Mouse (Mus musculus) heart, postnatal 0 days (tissue): Measurements from ENCODE around the gene P4ha3. TPM values are rescaled to one million over a fixed set of nuclear protein-coding genes. Genes with fewer than 3 reads are reported as not detected.
A peak's percentile ranks its signal among the peaks of the same experiment; 100 is the strongest.

ENCODE experiments used
- ATAC-seq: fragments of 200-750 bp; cut with Nextera tagmentation; 2 replicates; pipeline ENCODE4 v1.8.0; 2017; ENCODE audit warnings: low read depth, moderate number of reproducible peaks, moderate library complexity; ENCODE audit not compliant: insufficient read depth
- DNase-seq: peaks from one replicate; pipeline ENCODE4 v3.0.0-alpha.2; 2016; ENCODE audit warnings: low spot score
- H3K27ac ChIP-seq: fragments of 300-500 bp; sonication (generic); 2 replicates; pipeline ENCODE4 v1.5.1; 2014; ENCODE audit warnings: low read depth, mild to moderate bottlenecking
- H3K27me3 ChIP-seq: fragments of 300-500 bp; sonication (generic); 2 replicates; pipeline ENCODE4 v1.6.1; 2014; ENCODE audit warnings: low read length, mixed read lengths; ENCODE audit not compliant: control insufficient read depth, insufficient read depth
- H3K36me3 ChIP-seq: fragments of 300-500 bp; sonication (generic); replicated peaks from 2 replicates; pipeline ENCODE4 v1.6.1; 2014; ENCODE audit warnings: low read length, mixed read lengths; ENCODE audit not compliant: control insufficient read depth, insufficient read depth
- H3K4me1 ChIP-seq: fragments of 300-500 bp; sonication (generic); 2 replicates; pipeline ENCODE4 v1.6.1; 2014; ENCODE audit warnings: antibody characterized with exemption; ENCODE audit not compliant: control insufficient read depth, insufficient read depth
- H3K4me2 ChIP-seq: fragments of 300-500 bp; sonication (generic); 2 replicates; pipeline ENCODE4 v1.6.1; 2014; ENCODE audit warnings: low read depth, mild to moderate bottlenecking, low read length, moderate library complexity
- H3K4me3 ChIP-seq: fragments of 300-500 bp; sonication (generic); 2 replicates; pipeline ENCODE4 v1.5.1; 2014; ENCODE audit warnings: low read depth, low read length
- H3K9ac ChIP-seq: fragments of 300-500 bp; sonication (generic); replicated peaks from 2 replicates; pipeline ENCODE4 v1.6.1; 2014; ENCODE audit warnings: low read depth, low read length, mixed read lengths
- H3K9me3 ChIP-seq: fragments of 300-500 bp; sonication (generic); replicated peaks from 2 replicates; pipeline ENCODE4 v1.6.1; 2016; ENCODE audit warnings: low read length; ENCODE audit not compliant: control insufficient read depth
- CTCF ChIP-seq: IDR thresholded peaks from 2 replicates; pipeline ENCODE4 v1.5.1; 2016; ENCODE audit warnings: antibody characterized with exemption, control low read depth, low read depth
- EP300 ChIP-seq: IDR thresholded peaks from 2 replicates; pipeline ENCODE4 v1.6.1; 2016; ENCODE audit warnings: antibody characterized with exemption, low read depth
- WGBS: fragments of 180-500 bp; shearing (Covaris S2); extraction: QIAGEN DNeasy Blood & Tissue Kit; methylation state at CpG from one replicate; pipeline ENCODE4 v1.1.7; 2014; 5-methylcytosine and 5-hydroxymethylcytosine counted together
- polyA plus RNA-seq: library from polyadenylated mRNA; unstranded; fragments of >200 nt; fragmentation: Nextera tagmentation; extraction: Ambion mirVana; gene quantifications from 2 replicates; pipeline ENCODE4 v1.2.1, GENCODE M21; 2015
- total RNA-seq: library from RNA; depleted of rRNA; stranded (reverse); fragments of >200 nt; gene quantifications from 2 replicates; pipeline ENCODE4 v1.2.3, GENCODE M21; 2014; ENCODE audit warnings: low replicate concordance

P4ha3 gene
- total and polyA plus RNA-seq, 2 experiments from 2014 or later = 1.8 to 5.5 TPM

- no peak overlapping the region for H3K4me2 ChIP-seq
- H3K27ac ChIP-seq = no peak overlapping the region
- H3K9me3 ChIP-seq = no peaks in the 10 kb centered on the region
- H3K4me1 ChIP-seq = no peaks in the 10 kb centered on the region
- H3K9ac ChIP-seq = no peak overlapping the region
- 0% methylated on average over 1 of the region's 1 CpGs for WGBS
- H3K27me3 ChIP-seq = 0 out of 2 replicates have a peak, but pooled peaks cover 5% of the 10 kb centered on the region
- H3K36me3 ChIP-seq = no peaks in the 10 kb centered on the region
- DNase-seq (peak; percentile 74), ATAC-seq (no peak)
- TF ChIP-seq EP300 (no peak), CTCF (peak; percentile 91)
- H3K4me3 ChIP-seq = no peak overlapping the region
These were observed 5.5 kb upstream of the P4ha3 start for GRCm38 (mm10) chr7:100279803-100280202.

GRCm38 (mm10) chr7:100281596-100281995 lies 3.7 kb upstream of the P4ha3 start:
- no peak overlapping the region for H3K9ac ChIP-seq
- 57% methylated on average over 3 of the region's 3 CpGs for WGBS

GRCm38 (mm10) chr7:100283298-100283697 lies 2.0 kb upstream of the P4ha3 start:
- no peak overlapping the region for H3K27ac ChIP-seq
- ATAC-seq (no peak), DNase-seq (no peak)
- H3K4me1 ChIP-seq = 0 out of 2 replicates have a peak, but pooled peaks cover 8% of the 10 kb centered on the region
- no peak for TF ChIP-seq CTCF
- TF ChIP-seq EP300 = no peak
- H3K4me3 ChIP-seq = no peak overlapping the region
- H3K4me2 ChIP-seq = no peak overlapping the region
- 69% methylated on average over 3 of the region's 3 CpGs for WGBS
- H3K36me3 ChIP-seq = no peaks in the 10 kb centered on the region
- H3K9me3 ChIP-seq = no peaks in the 10 kb centered on the region
- 0 out of 2 replicates have a peak, but pooled peaks cover 6% of the 10 kb centered on the region for H3K27me3 ChIP-seq
- H3K9ac ChIP-seq = no peak overlapping the region

More at GRCm38 (mm10) chr7:100281596-100281995, 3.7 kb upstream of the P4ha3 start:
- no peaks in the 10 kb centered on the region for H3K9me3 ChIP-seq
- H3K36me3 ChIP-seq = no peaks in the 10 kb centered on the region
- DNase-seq (no peak), ATAC-seq (no peak)
- H3K4me1 ChIP-seq = 0 out of 2 replicates have a peak, but pooled peaks cover 5% of the 10 kb centered on the region
- TF ChIP-seq CTCF = no peak
- no peak for TF ChIP-seq EP300
- H3K4me3 ChIP-seq = no peak overlapping the region
- no peak overlapping the region for H3K4me2 ChIP-seq
- H3K27ac ChIP-seq = no peak overlapping the region
- 0 out of 2 replicates have a peak, but pooled peaks cover 6% of the 10 kb centered on the region for H3K27me3 ChIP-seq

GRCm38 (mm10) chr7:100287748-100288578 lies 2.6 kb downstream of the P4ha3 start:
- Histone ChIP-seq H3K4me3 (peak overlapping the region; percentile 33), H3K4me1 (0 out of 2 replicates have a peak, but pooled peaks cover 8% of the 10 kb centered on the region), H3K9me3 (no peaks in the 10 kb centered on the region), H3K27ac (peak overlapping the region; percentile 66), H3K9ac (no peak overlapping the region), H3K36me3 (no peaks in the 10 kb centered on the region), H3K27me3 (0 out of 2 replicates have a peak, but pooled peaks cover 6% of the 10 kb centered on the region), H3K4me2 (peak overlapping the region; percentile 56)
- WGBS = 8% methylated on average over 7 of the region's 7 CpGs
- TF ChIP-seq EP300 = no peak
- TF ChIP-seq CTCF = no peak
- peak; percentile 87 for DNase-seq
- peak; percentile 78 for ATAC-seq

- Histone ChIP-seq H3K9me3 (no peaks in the 10 kb centered on the region), H3K27me3 (0 out of 2 replicates have a peak, but pooled peaks cover 6% of the 10 kb centered on the region), H3K4me2 (peak overlapping the region; percentile 56), H3K4me1 (0 out of 2 replicates have a peak, but pooled peaks cover 8% of the 10 kb centered on the region), H3K4me3 (peak overlapping the region; percentile 33), H3K9ac (no peak overlapping the region), H3K36me3 (no peaks in the 10 kb centered on the region), H3K27ac (peak overlapping the region; percentile 66)
- no peak for TF ChIP-seq CTCF
- no peak for TF ChIP-seq EP300
- no peak for DNase-seq
- 23% methylated on average over 11 of the region's 11 CpGs for WGBS
- ATAC-seq = peak; percentile 28; the same call in 1 of the 2 replicates
These were observed 3.3 kb downstream of the P4ha3 start for GRCm38 (mm10) chr7:100288622-100289021.
